Mouse (Mus musculus): ENCODE results near the gene Ap3b2. TPM values are rescaled to one million over a fixed set of nuclear protein-coding genes. Genes with fewer than 3 reads are reported as not detected.

The Ap3b2 gene
- total RNA-seq (2023) = not detected

GRCm38 (mm10) chr7:81493331-81494021 is at the start of gene Ap3b2:
TSS of gene Ap3b2 (minus strand) at chr7:81493925.

GRCm38 (mm10) chr7:81498181-81498580 is 4.5 kb upstream of the Ap3b2 start, which contains the start of gene BC048679:
TSS of gene BC048679 (minus strand) at chr7:81498281.

GRCm38 (mm10) chr7:81455155-81455651 is 38.5 kb downstream of the Ap3b2 start, which contains the start of gene Cpeb1:
TSS of gene Cpeb1 (minus strand) at chr7:81455465.

Other genes with a start within 250 kb of the Ap3b2 start
- gene Rps17, start 148.7 kb downstream of the Ap3b2 start, total RNA-seq (2023) = 100 to 1,000 TPM; 804 to 872 TPM
- not detected for gene Cpeb1, start 38.5 kb downstream of the Ap3b2 start, total RNA-seq (2023)
- gene BC048679, start 4.4 kb upstream of the Ap3b2 start, total RNA-seq (2023) = not detected
- not detected for gene Fsd2, start 73.0 kb upstream of the Ap3b2 start, total RNA-seq (2023)
- gene Whamm, start 77.3 kb upstream of the Ap3b2 start, total RNA-seq (2023) = 10 to 100 TPM; 17.4 to 17.5 TPM
- under 1 TPM; 0.04 to 0.96 TPM for gene Homer2, start 213.6 kb upstream of the Ap3b2 start, total RNA-seq (2023)

Measured in neutrophil, adult 83 days (primary cell).